Mouse (Mus musculus) midbrain, embryonic 12.5 days (tissue): Measurements from ENCODE around the gene Bhlha15. TPM values are rescaled to one million over a fixed set of nuclear protein-coding genes. Genes with fewer than 3 reads are reported as not detected.

Experiments used
- ATAC-seq: fragments of 200-750 bp; cut with Nextera tagmentation; 2 replicates; pipeline ENCODE4 v1.8.0; 2017; ENCODE audit warnings: low read depth, moderate TSS enrichment, moderate library complexity; ENCODE audit not compliant: low FRiP score
- H3K27ac ChIP-seq: fragments of 300-500 bp; sonication (generic); replicated peaks from 2 replicates; pipeline ENCODE4 v1.5.1; 2016; ENCODE audit warnings: mild to moderate bottlenecking
- H3K27me3 ChIP-seq: fragments of 300-500 bp; sonication (generic); 2 replicates; pipeline ENCODE4 v1.6.1; 2016; ENCODE audit warnings: mild to moderate bottlenecking
- H3K36me3 ChIP-seq: fragments of 300-500 bp; sonication (generic); 2 replicates; pipeline ENCODE4 v1.6.1; 2016
- H3K4me1 ChIP-seq: fragments of 300-500 bp; sonication (generic); 2 replicates; pipeline ENCODE4 v1.6.1; 2016
- H3K4me2 ChIP-seq: fragments of 300-500 bp; sonication (generic); replicated peaks from 2 replicates; pipeline ENCODE4 v1.6.1; 2016; ENCODE audit warnings: mild to moderate bottlenecking, moderate library complexity
- H3K4me3 ChIP-seq: fragments of 300-500 bp; sonication (generic); 2 replicates; pipeline ENCODE4 v1.5.1; 2016; ENCODE audit warnings: mild to moderate bottlenecking
- H3K9ac ChIP-seq: fragments of 300-500 bp; sonication (generic); replicated peaks from 2 replicates; pipeline ENCODE4 v1.6.1; 2016; ENCODE audit warnings: mild to moderate bottlenecking, moderate library complexity
- H3K9me3 ChIP-seq: fragments of 300-500 bp; sonication (generic); 2 replicates; pipeline ENCODE4 v1.6.1; 2016; ENCODE audit warnings: mild to moderate bottlenecking
- WGBS: fragments of 180-500 bp; shearing (Covaris S2); methylation state at CpG from one replicate; pipeline ENCODE4 v1.1.7; 2016; 5-methylcytosine and 5-hydroxymethylcytosine counted together
- polyA plus RNA-seq: library from polyadenylated mRNA; unstranded; fragments of >200 nt; fragmentation: Nextera tagmentation; extraction: Ambion mirVana; gene quantifications from 2 replicates; pipeline ENCODE4 v1.2.1, GENCODE M21; 2016

Gene Bhlha15
- polyA plus RNA-seq, 1 experiment from 2014 or later, result not detected

DNA sequence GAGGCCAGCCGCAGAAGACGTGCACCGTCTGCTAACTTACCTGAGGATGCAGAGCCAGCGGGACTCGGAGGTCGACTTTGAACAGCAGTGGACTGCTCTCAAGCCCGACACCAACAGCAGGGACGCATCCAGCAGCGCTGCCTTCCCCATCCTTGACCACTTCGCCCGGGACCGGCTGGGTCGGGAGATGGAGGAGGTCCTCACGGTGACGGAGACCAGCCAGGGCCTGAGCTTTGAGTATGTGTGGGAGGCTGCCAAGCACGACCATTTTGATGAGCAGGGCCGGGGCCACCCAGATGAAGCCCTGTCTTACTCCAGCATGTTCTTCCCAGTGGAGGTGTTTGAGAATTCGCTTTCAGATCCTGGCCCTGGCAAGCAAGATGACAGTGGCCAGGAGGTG is 16.4 kb upstream of the Bhlha15 start:
- Histone ChIP-seq H3K9me3 (no peaks in the 10 kb centered on the region), H3K36me3 (peaks cover 87% of the 10 kb centered on the region), H3K9ac (no peak overlapping the region), H3K27ac (no peak overlapping the region), H3K4me3 (no peak overlapping the region), H3K27me3 (no peaks in the 10 kb centered on the region), H3K4me2 (no peak overlapping the region), H3K4me1 (no peaks in the 10 kb centered on the region)
- ATAC-seq, result no peak
- WGBS, result 92% methylated on average over 18 of the region's 18 CpGs

DNA sequence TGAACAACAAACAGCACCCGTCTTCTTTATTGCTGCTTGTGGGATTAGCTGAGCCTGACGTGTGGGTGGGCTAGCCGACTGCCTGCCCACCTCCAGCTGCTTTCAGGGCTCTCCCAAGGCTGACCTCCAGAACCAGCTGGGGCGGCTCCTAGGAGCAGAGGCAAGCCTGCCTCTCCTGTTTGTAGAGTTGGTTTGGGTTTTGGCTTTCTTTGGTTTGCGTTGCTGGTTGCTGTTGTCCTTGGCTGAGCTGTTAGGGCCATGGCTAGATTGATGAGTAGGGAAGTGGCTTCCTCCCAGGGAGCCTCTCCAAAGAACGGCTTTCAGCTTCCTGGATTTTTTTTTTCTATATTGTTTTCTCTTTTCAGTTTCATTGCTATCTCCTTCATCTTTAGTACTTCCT is 11.9 kb upstream of the Bhlha15 start:
- no peaks in the 10 kb centered on the region for H3K9me3 ChIP-seq
- no peak overlapping the region for H3K27ac ChIP-seq
- no peaks in the 10 kb centered on the region for H3K27me3 ChIP-seq
- no peaks in the 10 kb centered on the region for H3K4me1 ChIP-seq
- ATAC-seq, result no peak
- H3K4me3 ChIP-seq, result no peak overlapping the region
- H3K36me3 ChIP-seq, result peaks cover 65% of the 10 kb centered on the region
- no peak overlapping the region for H3K9ac ChIP-seq
- no peak overlapping the region for H3K4me2 ChIP-seq
- WGBS, result 57% methylated on average over 6 of the region's 6 CpGs

- Histone ChIP-seq H3K4me3 (no peak overlapping the region), H3K4me2 (no peak overlapping the region), H3K27me3 (no peaks in the 10 kb centered on the region), H3K9me3 (no peaks in the 10 kb centered on the region), H3K27ac (no peak overlapping the region), H3K9ac (no peak overlapping the region), H3K36me3 (peaks cover 58% of the 10 kb centered on the region), H3K4me1 (no peaks in the 10 kb centered on the region)
- WGBS, result 95% methylated on average over 7 of the region's 7 CpGs
- ATAC-seq, result no peak
Measured at GRCm38 (mm10) chr5:144181249-144181648, 8.8 kb upstream of the Bhlha15 start.

GRCm38 (mm10) chr5:144182542-144183247 is 7.4 kb upstream of the Bhlha15 start:
- H3K9me3 ChIP-seq, result no peaks in the 10 kb centered on the region
- peaks cover 46% of the 10 kb centered on the region for H3K36me3 ChIP-seq
- no peak overlapping the region for H3K4me3 ChIP-seq
- no peak overlapping the region for H3K4me2 ChIP-seq
- no peaks in the 10 kb centered on the region for H3K4me1 ChIP-seq
- no peaks in the 10 kb centered on the region for H3K27me3 ChIP-seq
- ATAC-seq, result no peak
- H3K9ac ChIP-seq, result no peak overlapping the region
- H3K27ac ChIP-seq, result no peak overlapping the region
- WGBS, result 83% methylated on average over 20 of the region's 20 CpGs

DNA sequence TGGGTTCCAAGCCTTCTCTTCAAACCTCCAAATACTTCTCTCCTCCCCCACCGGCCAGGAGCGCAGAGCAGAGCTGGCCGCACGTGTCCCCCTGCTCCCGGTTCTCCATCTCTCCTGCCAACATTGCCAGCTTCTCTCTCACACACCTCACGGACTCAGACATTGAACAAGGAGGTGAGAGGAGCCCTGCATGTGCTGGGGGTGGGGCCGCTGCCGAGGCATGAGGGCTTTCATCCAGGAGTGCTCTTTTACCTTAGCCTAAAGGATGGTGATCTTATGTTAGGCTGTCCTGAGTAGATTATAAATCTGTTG is 6.9 kb upstream of the Bhlha15 start:
- H3K9ac ChIP-seq, result no peak overlapping the region
- H3K9me3 ChIP-seq, result no peaks in the 10 kb centered on the region
- no peaks in the 10 kb centered on the region for H3K4me1 ChIP-seq
- WGBS, result 89% methylated on average over 8 of the region's 8 CpGs
- no peaks in the 10 kb centered on the region for H3K27me3 ChIP-seq
- no peak overlapping the region for H3K27ac ChIP-seq
- H3K4me2 ChIP-seq, result no peak overlapping the region
- peaks cover 41% of the 10 kb centered on the region for H3K36me3 ChIP-seq
- ATAC-seq, result no peak
- no peak overlapping the region for H3K4me3 ChIP-seq

DNA sequence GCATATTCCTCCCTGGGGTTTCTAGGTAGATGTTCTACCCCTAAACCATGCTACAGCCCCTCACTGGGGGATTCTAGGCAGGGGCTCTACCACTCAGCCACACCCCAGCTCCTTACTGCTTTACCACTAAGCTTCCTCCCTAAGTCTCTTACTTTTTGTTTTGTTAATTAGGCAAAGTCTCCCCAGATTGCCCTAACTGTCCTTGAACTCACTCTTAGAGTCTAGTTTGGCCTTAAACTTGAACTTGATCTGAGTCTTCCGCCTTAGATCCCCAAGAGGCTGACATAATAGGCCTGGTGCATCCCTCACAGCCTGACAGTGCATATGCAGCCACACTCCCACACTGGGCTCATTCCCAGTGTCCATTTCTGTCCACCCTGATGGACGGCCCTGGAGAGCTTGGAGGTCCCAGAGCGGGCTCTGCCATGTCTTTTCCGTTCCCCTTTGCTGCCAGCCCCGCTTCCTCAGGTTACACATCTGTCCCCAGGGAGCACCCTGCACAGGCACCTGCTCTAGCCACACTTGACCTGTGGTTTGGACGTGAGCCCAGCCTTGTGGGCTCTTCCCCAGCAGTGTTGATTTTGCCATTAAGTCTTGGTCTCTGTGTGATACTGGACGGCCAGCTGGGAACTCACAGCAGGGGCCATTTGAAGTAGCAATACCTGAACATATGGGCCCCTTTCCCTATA is 6.3 kb upstream of the Bhlha15 start:
- WGBS, result 84% methylated on average over 7 of the region's 7 CpGs
- no peak for ATAC-seq
- Histone ChIP-seq H3K27ac (no peak overlapping the region), H3K4me1 (no peaks in the 10 kb centered on the region), H3K36me3 (peaks cover 40% of the 10 kb centered on the region), H3K9ac (no peak overlapping the region), H3K9me3 (no peaks in the 10 kb centered on the region), H3K4me2 (no peak overlapping the region), H3K4me3 (no peak overlapping the region), H3K27me3 (no peaks in the 10 kb centered on the region)

DNA sequence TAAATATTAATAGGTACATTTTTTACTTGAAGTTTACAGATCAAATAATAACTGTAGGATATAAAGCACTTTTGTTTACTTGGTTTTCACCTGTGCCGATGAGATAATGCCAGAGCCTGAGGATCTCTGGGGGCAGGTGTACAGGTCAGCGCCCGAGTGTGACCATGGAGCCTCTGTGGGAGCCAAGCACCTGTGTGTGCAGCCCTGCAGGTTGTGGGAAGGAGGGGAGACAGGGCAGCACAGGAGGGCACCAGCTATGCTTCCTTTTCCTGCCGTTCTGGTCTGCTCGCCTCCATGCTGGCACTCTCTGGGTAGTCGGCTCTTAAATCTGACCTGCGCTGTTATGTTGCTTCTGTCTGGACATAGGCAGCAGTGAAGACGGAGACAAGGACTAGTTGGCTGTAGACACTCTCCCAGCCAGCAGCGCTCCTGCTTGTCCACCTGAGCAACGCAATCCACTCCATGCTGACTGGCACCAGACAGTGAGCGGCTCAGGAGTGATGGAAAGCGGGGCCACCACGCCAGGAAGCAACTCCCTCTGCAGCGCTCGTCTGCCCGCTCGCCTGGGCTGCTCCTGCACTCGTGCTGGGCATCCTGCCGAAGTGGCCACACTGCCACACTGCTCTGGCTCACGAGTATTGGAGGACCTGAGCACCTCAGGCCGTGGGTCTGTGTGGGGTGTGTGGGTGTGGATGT is 5.6 kb upstream of the Bhlha15 start:
- Histone ChIP-seq H3K4me1 (no peaks in the 10 kb centered on the region), H3K9me3 (no peaks in the 10 kb centered on the region), H3K4me3 (no peak overlapping the region), H3K36me3 (peaks cover 40% of the 10 kb centered on the region), H3K27ac (no peak overlapping the region), H3K9ac (no peak overlapping the region), H3K27me3 (no peaks in the 10 kb centered on the region), H3K4me2 (no peak overlapping the region)
- 95% methylated on average over 21 of the region's 21 CpGs for WGBS
- no peak for ATAC-seq

GRCm38 (mm10) chr5:144188422-144188821 is 1.7 kb upstream of the Bhlha15 start:
- Histone ChIP-seq H3K27me3 (peaks cover 5% of the 10 kb centered on the region; the same call in 1 of the 2 replicates), H3K9me3 (no peaks in the 10 kb centered on the region), H3K4me2 (no peak overlapping the region), H3K9ac (no peak overlapping the region), H3K4me1 (peaks cover 16% of the 10 kb centered on the region), H3K4me3 (no peak overlapping the region), H3K36me3 (peaks cover 21% of the 10 kb centered on the region), H3K27ac (no peak overlapping the region)
- 86% methylated on average over 6 of the region's 6 CpGs for WGBS
- ATAC-seq, result no peak

GRCm38 (mm10) chr5:144189327-144189726 is 759 bp upstream of the Bhlha15 start:
- H3K36me3 ChIP-seq, result peaks cover 19% of the 10 kb centered on the region
- no peak overlapping the region for H3K27ac ChIP-seq
- H3K9ac ChIP-seq, result no peak overlapping the region
- no peaks in the 10 kb centered on the region for H3K9me3 ChIP-seq
- 77% methylated on average over 7 of the region's 7 CpGs for WGBS
- H3K27me3 ChIP-seq, result peaks cover 5% of the 10 kb centered on the region; the same call in 1 of the 2 replicates
- no peak overlapping the region for H3K4me3 ChIP-seq
- H3K4me1 ChIP-seq, result peaks cover 16% of the 10 kb centered on the region
- ATAC-seq, result no peak
- H3K4me2 ChIP-seq, result no peak overlapping the region

- no peak for ATAC-seq
- Histone ChIP-seq H3K9ac (no peak overlapping the region), H3K36me3 (peaks cover 2% of the 10 kb centered on the region), H3K4me3 (no peak overlapping the region), H3K4me2 (no peak overlapping the region), H3K27me3 (peaks cover 5% of the 10 kb centered on the region; the same call in 1 of the 2 replicates), H3K4me1 (peaks cover 16% of the 10 kb centered on the region), H3K27ac (no peak overlapping the region), H3K9me3 (no peaks in the 10 kb centered on the region)
- 52% methylated on average over 23 of the region's 23 CpGs for WGBS
Measured at GRCm38 (mm10) chr5:144191026-144191425, 940 bp downstream of the Bhlha15 start.

DNA sequence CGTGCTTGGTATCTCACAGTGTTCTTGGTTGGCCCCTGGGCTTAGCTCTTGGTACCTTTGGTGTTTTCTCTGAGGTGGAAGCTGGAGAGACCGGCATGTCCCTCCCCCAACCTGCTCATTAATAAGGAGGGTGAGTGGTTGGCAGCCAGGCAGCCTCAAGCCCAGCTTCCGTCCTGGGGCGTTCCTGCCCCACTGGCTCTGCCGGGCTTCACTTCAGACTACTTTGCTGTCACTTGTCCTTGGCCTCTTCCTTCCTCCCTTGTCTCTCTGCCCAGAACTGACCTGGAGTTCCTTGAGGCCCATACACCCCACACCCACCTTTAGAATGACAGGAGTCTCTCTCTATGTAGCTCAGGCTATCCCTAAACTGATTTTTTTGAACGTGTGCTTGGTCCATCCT is 2.6 kb downstream of the Bhlha15 start:
- peaks cover 5% of the 10 kb centered on the region; the same call in 1 of the 2 replicates for H3K27me3 ChIP-seq
- 87% methylated on average over 6 of the region's 6 CpGs for WGBS
- H3K36me3 ChIP-seq, result no peaks in the 10 kb centered on the region; the same call in 1 of the 2 replicates
- peaks cover 16% of the 10 kb centered on the region for H3K4me1 ChIP-seq
- H3K9me3 ChIP-seq, result no peaks in the 10 kb centered on the region
- H3K4me2 ChIP-seq, result no peak overlapping the region
- no peak overlapping the region for H3K4me3 ChIP-seq
- no peak overlapping the region for H3K9ac ChIP-seq
- no peak for ATAC-seq
- H3K27ac ChIP-seq, result no peak overlapping the region

- Histone ChIP-seq H3K36me3 (peaks cover 9% of the 10 kb centered on the region; the same call in 1 of the 2 replicates), H3K27ac (no peak overlapping the region), H3K4me1 (peaks cover 16% of the 10 kb centered on the region), H3K27me3 (peaks cover 5% of the 10 kb centered on the region; the same call in 1 of the 2 replicates), H3K4me2 (no peak overlapping the region), H3K9ac (no peak overlapping the region), H3K4me3 (no peak overlapping the region), H3K9me3 (no peaks in the 10 kb centered on the region)
- no peak for ATAC-seq
- 87% methylated on average over 7 of the region's 7 CpGs for WGBS
Measured at GRCm38 (mm10) chr5:144194416-144194815, 4.3 kb downstream of the Bhlha15 start.
